Mouse (Mus musculus): ENCODE measurements at regions not wholly inside any gene's neighbourhood (a gene's known extent, or its start where the extent isn't known, plus 50 kb on each side); places are given as distances from the start of the nearest gene placed in this dataset.

GRCm38 (mm10) chr9:67140319-67140887, 91.2 kb upstream of the Tpm1 start:
- TF ChIP-seq CHD2 (IDR thresholded peaks at IDR 0.05; ENCODE audit: low read depth, low read length): no peak
- no peak for TF ChIP-seq ZNF384 (IDR thresholded peaks at IDR 0.05; ENCODE audit: low read depth, low read length)
- TF ChIP-seq ZC3H11A (IDR thresholded peaks at IDR 0.05; ENCODE audit: borderline replicate concordance, low read depth, low read length): no peak
- TF ChIP-seq MAFK (IDR thresholded peaks at IDR 0.05; ENCODE audit: insufficient read depth, low read depth, low read length): no peak
- no peak for TF ChIP-seq HCFC1 (IDR thresholded peaks at IDR 0.05; ENCODE audit: borderline replicate concordance, insufficient read depth, low read length)

Data from ES-E14 (cell line).